Mouse (Mus musculus) bone marrow, adult 2 months (tissue): ENCODE data around the gene Npas3. TPM values are rescaled to one million over a fixed set of nuclear protein-coding genes. Genes with fewer than 3 reads are reported as not detected.

Experiments used
- H3K27ac ChIP-seq: fragments of 200-500 bp; 2 replicates; pipeline ENCODE4 v1.5.1; 2012; ENCODE audit warnings: low read depth, mild to moderate bottlenecking, control low read depth, inconsistent platforms, low read length; ENCODE audit not compliant: control insufficient read depth, poor library complexity, insufficient read depth
- H3K4me1 ChIP-seq: fragments of 200-500 bp; 2 replicates; pipeline ENCODE4 v1.6.1; 2011; ENCODE audit warnings: low read length; ENCODE audit not compliant: control insufficient read depth, insufficient read depth
- H3K4me3 ChIP-seq: fragments of 200-500 bp; replicated peaks from 2 replicates; pipeline ENCODE3; 2011; ENCODE audit warnings: mild to moderate bottlenecking, low read depth, low read length, control low read depth; ENCODE audit not compliant: control insufficient read depth
- CTCF ChIP-seq: fragments of 200-500 bp; IDR thresholded peaks from 2 replicates; pipeline ENCODE4 v1.5.1; 2011; ENCODE audit warnings: low read length, control low read depth; ENCODE audit not compliant: control insufficient read depth, insufficient read depth
- POLR2A ChIP-seq: fragments of 200-500 bp; IDR thresholded peaks from 2 replicates; pipeline ENCODE4 v1.6.1; 2011; ENCODE audit warnings: low read depth, mild to moderate bottlenecking, control low read depth, low read length, borderline replicate concordance; ENCODE audit not compliant: control insufficient read depth
- WGBS: fragments of 180-500 bp; shearing (Covaris S2); methylation state at CpG from one replicate; pipeline ENCODE4 v1.1.7; 2018; 5-methylcytosine and 5-hydroxymethylcytosine counted together
- polyA plus RNA-seq: library from polyadenylated mRNA; stranded (reverse); fragments of >200 nt; gene quantifications from 2 replicates; pipeline ENCODE4 v1.2.4, GENCODE M21; 2011; ENCODE audit warnings: low replicate concordance; ENCODE audit not compliant: missing spikeins, insufficient read depth, insufficient read length

Gene Npas3
- polyA plus RNA-seq, 1 experiment, result not detected

DNA sequence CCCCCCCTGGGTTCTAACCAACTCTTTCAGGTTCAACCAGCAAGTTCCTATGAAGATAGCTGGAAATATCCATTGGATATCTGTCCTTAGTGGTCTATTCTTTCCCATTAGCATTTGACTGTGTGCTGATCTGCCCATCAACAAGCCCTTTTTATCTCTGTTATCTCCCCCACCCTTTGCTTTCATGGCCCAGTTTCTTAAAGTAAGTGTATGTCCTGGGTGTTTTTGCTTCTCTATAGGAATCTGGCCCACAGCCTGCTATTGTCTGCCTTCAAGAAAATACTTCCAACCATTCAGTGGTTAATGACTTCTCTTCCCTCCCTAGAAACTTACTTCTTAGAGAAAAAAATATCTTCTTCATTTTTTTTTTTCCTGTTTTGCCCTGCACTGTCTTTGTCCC lies 219.1 kb downstream of the Npas3 start:
- Histone ChIP-seq H3K27ac (no peak overlapping the region), H3K4me3 (no peak overlapping the region), H3K4me1 (no peaks in the 10 kb centered on the region)
- no peak for TF ChIP-seq POLR2A
- no peak for TF ChIP-seq CTCF

DNA sequence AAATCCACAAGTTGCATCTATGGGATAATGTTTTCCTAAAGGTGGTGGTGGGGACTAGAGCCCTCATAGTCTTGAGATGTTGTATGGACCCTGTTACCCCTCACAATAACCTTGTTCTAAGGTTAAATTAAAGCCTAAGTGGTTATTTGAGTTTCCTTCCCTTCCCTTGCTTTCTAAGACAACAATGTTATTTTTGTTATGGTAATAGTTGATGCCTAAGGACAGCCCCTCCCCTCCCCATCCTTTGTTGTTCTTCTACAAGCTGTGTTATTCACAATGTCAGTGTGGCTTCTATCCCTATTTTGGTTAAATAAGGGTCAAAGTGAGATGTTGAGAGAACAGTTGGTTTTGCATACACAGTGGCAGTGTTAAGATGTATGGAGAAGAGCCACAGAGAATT lies 226.0 kb downstream of the Npas3 start:
- H3K27ac ChIP-seq, result no peak overlapping the region
- H3K4me3 ChIP-seq, result no peak overlapping the region
- no peak for TF ChIP-seq POLR2A
- no peaks in the 10 kb centered on the region for H3K4me1 ChIP-seq

DNA sequence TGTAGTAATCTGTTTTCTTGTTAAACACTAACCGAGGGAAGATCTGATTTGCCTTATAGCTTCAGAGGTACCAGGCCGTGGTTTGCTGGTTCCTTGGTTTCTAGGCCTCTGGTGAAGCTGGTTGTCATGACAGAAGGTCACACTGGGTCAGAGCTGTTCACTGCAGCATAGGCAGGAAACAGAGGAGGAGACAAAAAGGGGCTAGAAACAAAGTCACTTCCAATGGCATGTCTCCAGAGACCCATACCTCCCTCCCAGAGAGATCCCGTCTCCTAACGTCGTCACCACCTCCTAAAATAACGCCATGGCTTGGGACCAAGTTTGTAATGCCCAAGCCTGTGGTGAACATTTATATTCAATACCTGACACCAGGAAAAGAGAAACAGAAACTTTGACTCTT lies 236.4 kb downstream of the Npas3 start:
- 72% methylated on average over 6 of the region's 6 CpGs for WGBS
- TF ChIP-seq CTCF, result no peak
- no peak for TF ChIP-seq POLR2A
- H3K4me3 ChIP-seq, result no peak overlapping the region
- no peak overlapping the region for H3K27ac ChIP-seq
- H3K4me1 ChIP-seq, result no peaks in the 10 kb centered on the region

DNA sequence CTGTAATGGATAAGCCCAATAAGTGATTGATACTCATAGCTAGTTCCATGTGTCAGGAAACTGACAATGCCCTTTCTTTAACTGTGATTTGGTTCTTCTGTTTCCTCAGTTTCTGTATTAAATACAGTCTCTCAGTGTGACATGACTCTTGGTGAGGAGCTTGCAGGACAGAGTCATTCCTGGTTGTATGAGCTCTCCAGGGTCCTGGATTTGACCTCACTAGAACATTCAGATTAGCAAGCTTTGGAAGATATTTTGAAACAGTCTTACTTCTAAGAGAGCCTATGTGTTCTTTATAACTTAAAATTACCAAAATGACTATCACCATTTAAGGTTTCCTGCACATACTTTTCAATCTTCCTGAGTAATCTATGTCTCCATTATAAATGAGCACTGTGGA lies 247.9 kb downstream of the Npas3 start:
- Histone ChIP-seq H3K4me1 (no peaks in the 10 kb centered on the region), H3K4me3 (no peak overlapping the region), H3K27ac (no peak overlapping the region)
- TF ChIP-seq CTCF (no peak), POLR2A (no peak)

DNA sequence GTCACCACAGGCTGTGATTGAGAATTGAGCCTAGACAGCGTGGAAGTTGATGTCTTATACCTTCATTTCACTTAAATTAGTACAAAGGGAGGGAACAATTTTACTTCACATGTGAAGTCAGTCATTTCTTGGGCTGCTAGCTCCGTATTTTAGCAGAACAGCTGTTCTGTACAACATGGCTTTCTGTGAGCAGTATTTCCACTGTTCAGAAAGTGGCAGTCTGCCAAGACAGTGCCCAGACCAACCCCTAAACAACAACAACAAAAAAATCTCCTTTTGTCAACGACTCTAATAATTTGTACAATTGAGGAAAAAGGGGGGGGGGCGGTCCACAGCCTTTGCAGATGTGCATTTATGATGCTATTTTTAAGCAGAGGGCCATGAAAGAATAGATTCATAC lies 266.4 kb downstream of the Npas3 start:
- 67% methylated on average over 4 of the region's 4 CpGs for WGBS
- no peak overlapping the region for H3K27ac ChIP-seq
- no peaks in the 10 kb centered on the region for H3K4me1 ChIP-seq
- TF ChIP-seq CTCF, result no peak
- no peak for TF ChIP-seq POLR2A
- no peak overlapping the region for H3K4me3 ChIP-seq

DNA sequence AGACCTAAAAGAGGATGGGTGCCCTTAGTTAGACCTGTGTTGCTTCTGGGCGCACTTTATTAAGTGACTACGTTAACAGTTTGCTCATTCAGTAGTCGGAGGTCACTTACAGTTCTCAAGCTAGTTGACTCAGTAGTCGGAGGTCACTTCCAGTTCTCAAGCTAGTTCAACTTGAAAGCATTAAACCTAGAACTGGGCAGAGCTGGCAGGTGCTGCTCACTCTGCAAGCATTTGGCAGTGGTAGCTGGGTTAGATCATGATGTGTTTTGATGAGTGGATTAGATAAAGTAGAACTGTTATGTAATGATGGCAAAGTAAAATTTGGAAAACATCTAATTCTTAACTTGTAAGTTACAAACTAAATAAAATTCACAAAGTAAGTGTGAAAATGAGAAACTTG lies 271.1 kb downstream of the Npas3 start:
- 87% methylated on average over 4 of the region's 4 CpGs for WGBS
- no peak overlapping the region for H3K27ac ChIP-seq
- no peak overlapping the region for H3K4me3 ChIP-seq
- no peaks in the 10 kb centered on the region for H3K4me1 ChIP-seq
- no peak for TF ChIP-seq CTCF
- TF ChIP-seq POLR2A, result no peak

DNA sequence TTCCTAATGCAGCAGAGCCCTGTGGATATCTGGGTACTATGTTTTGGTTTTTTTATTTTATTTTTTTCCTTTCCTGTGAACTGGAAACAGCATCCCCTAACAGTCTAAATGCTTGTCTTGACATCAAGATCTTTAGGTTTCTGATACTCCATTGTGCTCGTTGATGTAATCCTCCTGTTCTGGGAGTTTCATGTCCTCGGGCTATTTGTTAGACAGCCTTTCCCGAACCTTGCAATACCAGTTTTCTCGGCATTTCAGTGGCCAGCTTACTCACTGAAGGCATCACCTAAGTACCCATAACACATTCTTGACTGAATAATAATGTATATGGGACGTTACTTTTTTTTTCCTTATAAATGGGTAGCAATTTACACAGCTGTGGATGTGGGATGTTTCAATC lies 274.2 kb downstream of the Npas3 start:
- Histone ChIP-seq H3K4me3 (no peak overlapping the region), H3K27ac (no peak overlapping the region), H3K4me1 (no peaks in the 10 kb centered on the region)
- no peak for TF ChIP-seq CTCF
- no peak for TF ChIP-seq POLR2A
- 78% methylated on average over 5 of the region's 5 CpGs for WGBS

DNA sequence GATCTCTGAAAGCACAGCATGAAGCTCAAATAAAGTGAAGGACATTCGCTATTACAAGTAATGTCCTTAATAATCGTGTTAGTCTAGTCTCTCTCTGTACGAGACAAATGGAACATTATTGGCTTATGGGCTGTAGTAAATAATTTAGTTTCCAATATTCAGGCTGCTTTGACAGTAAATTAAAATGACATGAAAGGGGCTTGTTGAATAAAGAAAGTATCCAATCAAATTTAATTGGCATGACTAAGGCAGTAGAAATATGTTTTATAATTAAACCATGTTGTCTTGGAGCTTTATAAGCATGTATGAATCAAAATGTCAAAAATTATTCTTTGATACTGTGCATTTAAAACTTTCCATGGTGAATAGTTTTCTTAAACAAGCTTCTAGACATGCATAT lies 278.6 kb downstream of the Npas3 start:
- Histone ChIP-seq H3K4me1 (no peaks in the 10 kb centered on the region), H3K4me3 (no peak overlapping the region), H3K27ac (no peak overlapping the region)
- no peak for TF ChIP-seq POLR2A
- no peak for TF ChIP-seq CTCF
- 79% methylated on average over 3 of the region's 3 CpGs for WGBS

DNA sequence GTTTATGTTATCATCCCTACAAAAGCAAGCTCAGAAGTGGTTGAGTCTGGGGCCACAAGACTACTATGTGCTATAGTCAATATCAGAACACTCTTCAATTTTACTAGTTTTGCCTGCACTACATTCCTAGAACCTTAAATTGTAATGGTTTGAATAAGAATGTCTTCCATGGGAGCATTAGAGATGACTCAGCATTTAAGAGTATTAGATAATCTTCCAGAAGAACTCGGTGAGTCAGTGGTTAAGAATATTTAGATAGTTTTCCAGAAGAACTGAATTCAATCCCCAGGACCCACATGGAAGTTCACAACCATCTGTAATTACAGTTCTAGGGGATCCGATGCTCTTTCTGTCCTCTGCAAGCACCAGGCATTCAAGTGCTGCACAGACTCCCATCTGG lies 280.9 kb downstream of the Npas3 start:
- Histone ChIP-seq H3K27ac (no peak overlapping the region), H3K4me3 (no peak overlapping the region), H3K4me1 (no peaks in the 10 kb centered on the region)
- WGBS, result 63% methylated on average over 2 of the region's 2 CpGs
- no peak for TF ChIP-seq POLR2A
- no peak for TF ChIP-seq CTCF
